Mouse (Mus musculus) ovary, postnatal 10 days (tissue): ENCODE results near the gene A830031A19Rik.

Experiments used
- DNase-seq: peaks from one replicate; pipeline ENCODE4 v3.0.0; 2022; ENCODE audit warnings: low spot score

Gene A830031A19Rik

GRCm38 (mm10) chr11:24008244-24008643 lies 66.6 kb downstream of the A830031A19Rik start:
- no peak for DNase-seq

GRCm38 (mm10) chr11:24005445-24006156 lies 69.3 kb downstream of the A830031A19Rik start:
- DNase-seq = no peak

GRCm38 (mm10) chr11:24000675-24001074 lies 74.2 kb downstream of the A830031A19Rik start:
- no peak for DNase-seq
